Mouse (Mus musculus) thymus, adult 2 months (tissue): ENCODE measurements at regions not wholly inside any gene's neighbourhood (a gene's known extent, or its start where the extent isn't known, plus 50 kb on each side); places are given as distances from the start of the nearest gene placed in this dataset.

Source experiments
- CTCF ChIP-seq: fragments of 200-500 bp; IDR thresholded peaks from 2 replicates; pipeline ENCODE4 v1.5.1; 2012; ENCODE audit warnings: mild to moderate bottlenecking, control low read depth, low read length, moderate library complexity, borderline replicate concordance; ENCODE audit not compliant: control insufficient read depth, poor library complexity, insufficient read depth; ENCODE audit errors: extremely low read depth
- POLR2A ChIP-seq: fragments of 200-500 bp; IDR thresholded peaks from 2 replicates; pipeline ENCODE4 v1.6.1; 2012; ENCODE audit warnings: mild to moderate bottlenecking, low read length, control low read depth, moderate library complexity; ENCODE audit not compliant: control insufficient read depth, poor library complexity, insufficient read depth; ENCODE audit errors: extremely low read depth

DNA sequence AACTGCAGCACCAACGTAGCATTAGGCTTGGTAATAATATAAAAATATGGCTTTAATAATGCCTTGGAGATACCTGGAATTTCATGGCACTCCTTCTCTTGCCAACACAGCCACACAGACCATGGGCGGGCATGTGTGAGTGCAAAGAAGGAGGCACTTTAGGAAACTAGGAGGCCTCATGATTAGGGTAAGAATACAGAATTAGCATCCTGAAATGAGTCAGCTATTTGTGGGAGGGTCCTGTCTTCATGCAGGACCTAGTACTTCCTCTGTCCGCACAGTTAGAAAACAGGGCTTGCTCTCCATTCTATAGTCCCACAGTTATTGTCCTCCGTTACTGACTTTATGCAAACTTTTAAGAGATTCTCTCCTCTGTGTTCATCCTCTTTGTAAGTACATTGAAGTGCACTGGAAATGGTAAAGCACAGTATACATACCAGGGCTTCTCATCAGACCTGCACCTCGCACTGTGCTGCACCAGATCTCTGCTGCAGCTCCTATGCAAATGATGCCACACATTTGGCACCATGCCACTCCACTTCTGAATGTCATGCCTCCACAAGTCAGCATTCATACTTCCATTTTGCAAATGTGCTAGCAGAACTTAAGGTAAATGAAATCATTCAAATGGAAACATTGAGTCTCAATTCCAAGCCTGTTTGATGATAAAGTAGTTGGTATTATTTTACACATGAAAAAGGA lies 423.7 kb upstream of the 4930452B06Rik start:
- TF ChIP-seq CTCF (no peak), POLR2A (no peak)
